Mouse (Mus musculus): Measurements from ENCODE around the gene Tiam2. TPM values are rescaled to one million over a fixed set of nuclear protein-coding genes. Genes with fewer than 3 reads are reported as not detected.

Tiam2 gene
- polyA plus RNA-seq, 1 experiment from 2014 or later: 3.2 TPM

GRCm38 (mm10) chr17:3416401-3416800, 90.0 kb downstream of the Tiam2 start:
- H3K4me3 ChIP-seq (ENCODE audit: low read depth, low read length): no peak overlapping the region
- H3K4me1 ChIP-seq (ENCODE audit: control insufficient read depth, insufficient read depth, low read length): peaks cover 5% of the 10 kb centered on the region; the same call in 1 of the 2 replicates
- no peak overlapping the region for H3K9ac ChIP-seq (ENCODE audit: low read depth, low read length)
- no peak for ATAC-seq (replicated peaks; ENCODE audit: insufficient number of reproducible peaks, low FRiP score, low TSS enrichment)
- WGBS (ENCODE audit: insufficient replicate concordance): 66% methylated on average over 3 of the region's 3 CpGs
- H3K27me3 ChIP-seq (ENCODE audit: control insufficient read depth, insufficient read depth, low read length): peaks cover 10% of the 10 kb centered on the region; the same call in 1 of the 2 replicates
- no peak overlapping the region for H3K27ac ChIP-seq (ENCODE audit: low read depth, low read length)
- H3K9me3 ChIP-seq (replicated peaks; ENCODE audit: control insufficient read depth, low read length): no peaks in the 10 kb centered on the region
- no peaks in the 10 kb centered on the region for H3K36me3 ChIP-seq (ENCODE audit: control insufficient read depth, insufficient read depth, low read length)
- H3K4me2 ChIP-seq: no peak overlapping the region

GRCm38 (mm10) chr17:3419368-3419928, 93.1 kb downstream of the Tiam2 start:
- no peak overlapping the region for H3K4me2 ChIP-seq
- H3K4me1 ChIP-seq (ENCODE audit: control insufficient read depth, insufficient read depth, low read length): peaks cover 5% of the 10 kb centered on the region; the same call in 1 of the 2 replicates
- H3K27ac ChIP-seq (ENCODE audit: low read depth, low read length): no peak overlapping the region
- H3K27me3 ChIP-seq (ENCODE audit: control insufficient read depth, insufficient read depth, low read length): peaks cover 6% of the 10 kb centered on the region; the same call in 1 of the 2 replicates
- H3K4me3 ChIP-seq (ENCODE audit: low read depth, low read length): no peak overlapping the region
- H3K9ac ChIP-seq (ENCODE audit: low read depth, low read length): no peak overlapping the region
- ATAC-seq (replicated peaks; ENCODE audit: insufficient number of reproducible peaks, low FRiP score, low TSS enrichment): no peak
- 51% methylated on average over 10 of the region's 10 CpGs for WGBS (ENCODE audit: insufficient replicate concordance)
- H3K9me3 ChIP-seq (replicated peaks; ENCODE audit: control insufficient read depth, low read length): no peaks in the 10 kb centered on the region
- H3K36me3 ChIP-seq (ENCODE audit: control insufficient read depth, insufficient read depth, low read length): no peaks in the 10 kb centered on the region

- Histone ChIP-seq H3K36me3 (ENCODE audit: control insufficient read depth, insufficient read depth, low read length) (no peaks in the 10 kb centered on the region), H3K9ac (ENCODE audit: low read depth, low read length) (no peak overlapping the region), H3K9me3 (replicated peaks; ENCODE audit: control insufficient read depth, low read length) (no peaks in the 10 kb centered on the region), H3K4me2 (no peak overlapping the region), H3K27me3 (ENCODE audit: control insufficient read depth, insufficient read depth, low read length) (no peaks in the 10 kb centered on the region; the same call in 1 of the 2 replicates), H3K27ac (ENCODE audit: low read depth, low read length) (no peak overlapping the region), H3K4me1 (ENCODE audit: control insufficient read depth, insufficient read depth, low read length) (peaks cover 5% of the 10 kb centered on the region; the same call in 1 of the 2 replicates), H3K4me3 (ENCODE audit: low read depth, low read length) (no peak overlapping the region)
- no peak for ATAC-seq (replicated peaks; ENCODE audit: insufficient number of reproducible peaks, low FRiP score, low TSS enrichment)
- 87% methylated on average over 4 of the region's 4 CpGs for WGBS (ENCODE audit: insufficient replicate concordance)
Observed at GRCm38 (mm10) chr17:3420148-3420547, 93.8 kb downstream of the Tiam2 start.

- no peak for ATAC-seq (replicated peaks; ENCODE audit: insufficient number of reproducible peaks, low FRiP score, low TSS enrichment)
- whole genome bisulfite sequencing (ENCODE audit: insufficient replicate concordance): 71% methylated on average over 2 of the region's 2 CpGs
- H3K36me3 ChIP-seq (ENCODE audit: control insufficient read depth, insufficient read depth, low read length): no peaks in the 10 kb centered on the region
Observed at GRCm38 (mm10) chr17:3423416-3423815, 97.0 kb downstream of the Tiam2 start.

GRCm38 (mm10) chr17:3428659-3429058, 102.3 kb downstream of the Tiam2 start:
- H3K27ac ChIP-seq (ENCODE audit: low read depth, low read length): no peak overlapping the region
- no peak overlapping the region for H3K9ac ChIP-seq (ENCODE audit: low read depth, low read length)
- no peak for ATAC-seq (replicated peaks; ENCODE audit: insufficient number of reproducible peaks, low FRiP score, low TSS enrichment)
- no peaks in the 10 kb centered on the region for H3K36me3 ChIP-seq (ENCODE audit: control insufficient read depth, insufficient read depth, low read length)
- WGBS (ENCODE audit: insufficient replicate concordance): 88% methylated on average over 9 of the region's 9 CpGs
- no peaks in the 10 kb centered on the region for H3K9me3 ChIP-seq (replicated peaks; ENCODE audit: control insufficient read depth, low read length)
- H3K4me2 ChIP-seq: no peak overlapping the region
- H3K4me1 ChIP-seq (ENCODE audit: control insufficient read depth, insufficient read depth, low read length): no peaks in the 10 kb centered on the region; the same call in 1 of the 2 replicates
- H3K4me3 ChIP-seq (ENCODE audit: low read depth, low read length): no peak overlapping the region
- H3K27me3 ChIP-seq (ENCODE audit: control insufficient read depth, insufficient read depth, low read length): no peaks in the 10 kb centered on the region

More at GRCm38 (mm10) chr17:3423416-3423815, 97.0 kb downstream of the Tiam2 start:
- no peaks in the 10 kb centered on the region for H3K27me3 ChIP-seq (ENCODE audit: control insufficient read depth, insufficient read depth, low read length)
- H3K4me3 ChIP-seq (ENCODE audit: low read depth, low read length): no peak overlapping the region
- peaks cover 5% of the 10 kb centered on the region; the same call in 1 of the 2 replicates for H3K4me1 ChIP-seq (ENCODE audit: control insufficient read depth, insufficient read depth, low read length)
- H3K9ac ChIP-seq (ENCODE audit: low read depth, low read length): no peak overlapping the region
- no peak overlapping the region for H3K27ac ChIP-seq (ENCODE audit: low read depth, low read length)
- H3K9me3 ChIP-seq (replicated peaks; ENCODE audit: control insufficient read depth, low read length): no peaks in the 10 kb centered on the region
- H3K4me2 ChIP-seq: no peak overlapping the region

GRCm38 (mm10) chr17:3432590-3433498, 106.5 kb downstream of the Tiam2 start:
- Histone ChIP-seq H3K9ac (ENCODE audit: low read depth, low read length) (no peak overlapping the region), H3K27ac (ENCODE audit: low read depth, low read length) (no peak overlapping the region), H3K36me3 (ENCODE audit: control insufficient read depth, insufficient read depth, low read length) (no peaks in the 10 kb centered on the region), H3K27me3 (ENCODE audit: control insufficient read depth, insufficient read depth, low read length) (no peaks in the 10 kb centered on the region), H3K4me1 (ENCODE audit: control insufficient read depth, insufficient read depth, low read length) (peaks cover 4% of the 10 kb centered on the region; the same call in 1 of the 2 replicates), H3K4me2 (no peak overlapping the region), H3K4me3 (ENCODE audit: low read depth, low read length) (no peak overlapping the region), H3K9me3 (replicated peaks; ENCODE audit: control insufficient read depth, low read length) (no peaks in the 10 kb centered on the region)
- no peak for ATAC-seq (replicated peaks; ENCODE audit: insufficient number of reproducible peaks, low FRiP score, low TSS enrichment)
- 47% methylated on average over 10 of the region's 10 CpGs for WGBS (ENCODE audit: insufficient replicate concordance)

DNA sequence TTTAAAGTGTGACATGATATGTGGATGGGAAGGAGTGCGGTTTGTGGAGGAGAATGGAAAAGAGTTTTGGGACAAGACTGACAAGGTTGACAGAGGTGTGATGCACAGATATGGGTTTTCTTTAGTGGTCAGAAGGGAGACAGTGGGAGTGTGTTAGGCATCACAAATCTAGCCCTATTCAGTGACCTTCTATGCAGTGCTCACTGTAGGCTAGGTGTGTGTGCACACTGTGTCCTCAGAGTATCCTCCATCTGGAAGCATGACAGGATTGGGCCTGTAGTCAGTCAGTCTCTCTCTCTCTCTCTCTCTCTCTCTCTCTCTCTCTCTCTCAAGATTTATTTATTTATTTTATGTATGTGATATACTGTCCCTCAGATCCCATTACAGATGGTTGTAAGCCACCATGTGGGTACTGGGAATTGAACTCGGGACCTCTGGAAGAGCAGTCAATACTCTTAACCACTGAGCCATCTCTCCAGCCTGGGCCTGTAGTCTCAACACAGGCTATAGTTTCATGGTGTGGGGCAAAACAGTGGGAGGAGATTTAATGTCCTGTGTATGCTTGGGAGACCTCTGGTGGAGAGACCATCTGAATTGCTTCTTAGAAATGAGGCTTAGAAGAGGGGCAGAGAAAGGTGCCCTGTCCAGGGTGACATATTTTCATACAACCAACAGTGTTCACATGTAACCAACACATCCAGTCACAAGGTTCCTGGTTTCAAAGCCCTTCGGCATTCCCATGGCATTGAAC, 107.3 kb downstream of the Tiam2 start:
- no peak for ATAC-seq (replicated peaks; ENCODE audit: insufficient number of reproducible peaks, low FRiP score, low TSS enrichment)
- no peak overlapping the region for H3K4me3 ChIP-seq (ENCODE audit: low read depth, low read length)
- H3K9me3 ChIP-seq (replicated peaks; ENCODE audit: control insufficient read depth, low read length): no peaks in the 10 kb centered on the region
- no peaks in the 10 kb centered on the region for H3K36me3 ChIP-seq (ENCODE audit: control insufficient read depth, insufficient read depth, low read length)
- peaks cover 4% of the 10 kb centered on the region; the same call in 1 of the 2 replicates for H3K4me1 ChIP-seq (ENCODE audit: control insufficient read depth, insufficient read depth, low read length)
- 82% methylated on average over 3 of the region's 3 CpGs for WGBS (ENCODE audit: insufficient replicate concordance)
- H3K27ac ChIP-seq (ENCODE audit: low read depth, low read length): no peak overlapping the region
- no peak overlapping the region for H3K4me2 ChIP-seq
- H3K27me3 ChIP-seq (ENCODE audit: control insufficient read depth, insufficient read depth, low read length): no peaks in the 10 kb centered on the region
- no peak overlapping the region for H3K9ac ChIP-seq (ENCODE audit: low read depth, low read length)

DNA sequence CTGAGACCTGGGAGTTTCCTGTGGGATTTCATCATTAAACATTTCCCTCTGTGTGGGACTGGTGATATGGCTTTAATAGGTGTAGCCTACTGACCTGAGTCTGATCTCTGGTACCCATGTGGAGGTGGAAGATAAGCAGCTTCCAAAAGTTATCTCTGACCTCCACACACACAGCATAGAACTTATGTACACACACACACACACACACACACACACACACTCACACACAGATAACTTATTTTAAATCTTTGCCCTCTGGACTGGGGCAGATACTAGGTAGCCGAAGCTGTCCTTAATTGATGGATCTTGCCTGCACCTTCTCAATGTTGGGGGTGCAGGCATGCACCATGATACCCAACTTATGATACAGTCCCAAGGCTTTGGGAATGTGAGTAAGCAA, 108.9 kb downstream of the Tiam2 start:
- Histone ChIP-seq H3K27me3 (ENCODE audit: control insufficient read depth, insufficient read depth, low read length) (no peaks in the 10 kb centered on the region), H3K4me1 (ENCODE audit: control insufficient read depth, insufficient read depth, low read length) (peaks cover 4% of the 10 kb centered on the region; the same call in 1 of the 2 replicates), H3K9ac (ENCODE audit: low read depth, low read length) (no peak overlapping the region), H3K4me2 (no peak overlapping the region), H3K36me3 (ENCODE audit: control insufficient read depth, insufficient read depth, low read length) (no peaks in the 10 kb centered on the region), H3K27ac (ENCODE audit: low read depth, low read length) (no peak overlapping the region), H3K4me3 (ENCODE audit: low read depth, low read length) (no peak overlapping the region), H3K9me3 (replicated peaks; ENCODE audit: control insufficient read depth, low read length) (no peaks in the 10 kb centered on the region)
- WGBS (ENCODE audit: insufficient replicate concordance): 50% methylated on average over 1 of the region's 1 CpGs
- ATAC-seq (replicated peaks; ENCODE audit: insufficient number of reproducible peaks, low FRiP score, low TSS enrichment): no peak
